Mouse (Mus musculus) bone marrow macrophage, adult 2 months (primary cell): Measurements from ENCODE around the gene Basp1. TPM values are rescaled to one million over a fixed set of nuclear protein-coding genes. Genes with fewer than 3 reads are reported as not detected.
A peak's percentile ranks its signal among the peaks of the same experiment; 100 is the strongest.

ENCODE experiments used
- H3K27ac ChIP-seq: 2 replicates; pipeline ENCODE4 v1.5.1; 2012; ENCODE audit warnings: low read depth, low read length; ENCODE audit not compliant: insufficient read depth
- H3K4me1 ChIP-seq: 2 replicates; pipeline ENCODE4 v1.6.1; 2012; ENCODE audit warnings: low read length; ENCODE audit not compliant: control insufficient read depth, insufficient read depth
- H3K4me3 ChIP-seq: 2 replicates; pipeline ENCODE4 v1.5.1; 2012; ENCODE audit warnings: mild to moderate bottlenecking, low read length, moderate library complexity; ENCODE audit not compliant: insufficient read depth
- CTCF ChIP-seq: IDR thresholded peaks from 2 replicates; pipeline ENCODE4 v1.5.1; 2012; ENCODE audit warnings: low read depth, mild to moderate bottlenecking, low read length, moderate library complexity
- POLR2A ChIP-seq: IDR thresholded peaks from 2 replicates; pipeline ENCODE4 v1.6.1; 2012; ENCODE audit warnings: mild to moderate bottlenecking, low read depth, low read length, borderline replicate concordance
- polyA plus RNA-seq: library from polyadenylated mRNA; stranded (reverse); fragments of >200 nt; gene quantifications from 2 replicates; pipeline ENCODE4 v1.2.4, GENCODE M21; 2012; ENCODE audit not compliant: missing spikeins, insufficient read depth, insufficient read length

Basp1 gene
- polyA plus RNA-seq, 1 experiment = 240 TPM

GRCm38 (mm10) chr15:25402001-25402400 is 11.6 kb downstream of the Basp1 start:
- no peak overlapping the region for H3K27ac ChIP-seq
- no peak overlapping the region for H3K4me3 ChIP-seq
- no peak for TF ChIP-seq CTCF
- H3K4me1 ChIP-seq = peaks cover 22% of the 10 kb centered on the region

GRCm38 (mm10) chr15:25400276-25400675 is 13.3 kb downstream of the Basp1 start:
- Histone ChIP-seq H3K27ac (no peak overlapping the region), H3K4me3 (no peak overlapping the region), H3K4me1 (peaks cover 17% of the 10 kb centered on the region)
- TF ChIP-seq POLR2A (no peak), CTCF (no peak)

- Histone ChIP-seq H3K4me1 (peaks cover 14% of the 10 kb centered on the region), H3K4me3 (no peak overlapping the region)
- TF ChIP-seq POLR2A (no peak), CTCF (no peak)
These were observed 17.5 kb downstream of the Basp1 start for GRCm38 (mm10) chr15:25395912-25396590.

GRCm38 (mm10) chr15:25392525-25393099 is 21.0 kb downstream of the Basp1 start:
- H3K27ac ChIP-seq = peak overlapping the region; percentile 28; the same call in 1 of the 2 replicates
- peak overlapping the region; percentile 37 for H3K4me3 ChIP-seq
- TF ChIP-seq POLR2A (no peak), CTCF (no peak)
- H3K4me1 ChIP-seq = peaks cover 14% of the 10 kb centered on the region

More at GRCm38 (mm10) chr15:25395912-25396590, 17.5 kb downstream of the Basp1 start:
- H3K27ac ChIP-seq = no peak overlapping the region

- no peak overlapping the region for H3K27ac ChIP-seq
- peaks cover 12% of the 10 kb centered on the region for H3K4me1 ChIP-seq
- TF ChIP-seq CTCF = no peak; the same call in 1 of the 2 replicates
- TF ChIP-seq POLR2A = no peak
- H3K4me3 ChIP-seq = no peak overlapping the region
These were observed 22.4 kb downstream of the Basp1 start for GRCm38 (mm10) chr15:25391210-25391609.

- Histone ChIP-seq H3K4me3 (no peak overlapping the region), H3K27ac (no peak overlapping the region), H3K4me1 (peaks cover 4% of the 10 kb centered on the region)
- TF ChIP-seq CTCF (no peak), POLR2A (no peak)
These were observed 26.0 kb downstream of the Basp1 start for GRCm38 (mm10) chr15:25387572-25387971.

- TF ChIP-seq POLR2A (no peak), CTCF (no peak)
- Histone ChIP-seq H3K4me3 (no peak overlapping the region), H3K4me1 (peaks cover 16% of the 10 kb centered on the region), H3K27ac (no peak overlapping the region)
These were observed 33.5 kb downstream of the Basp1 start for GRCm38 (mm10) chr15:25380051-25380450.

GRCm38 (mm10) chr15:25378707-25379106 is 34.9 kb downstream of the Basp1 start:
- TF ChIP-seq POLR2A (no peak), CTCF (no peak)
- Histone ChIP-seq H3K4me3 (no peak overlapping the region), H3K4me1 (peaks cover 16% of the 10 kb centered on the region), H3K27ac (no peak overlapping the region)

GRCm38 (mm10) chr15:25376914-25377313 is 36.6 kb downstream of the Basp1 start:
- H3K4me1 ChIP-seq = peaks cover 23% of the 10 kb centered on the region
- H3K27ac ChIP-seq = no peak overlapping the region
- H3K4me3 ChIP-seq = no peak overlapping the region
- TF ChIP-seq CTCF (no peak), POLR2A (no peak)

- no peak overlapping the region for H3K27ac ChIP-seq
- H3K4me1 ChIP-seq = peaks cover 27% of the 10 kb centered on the region
- TF ChIP-seq POLR2A (no peak), CTCF (no peak)
- no peak overlapping the region for H3K4me3 ChIP-seq
These were observed 40.1 kb downstream of the Basp1 start for GRCm38 (mm10) chr15:25373486-25373885.

- Histone ChIP-seq H3K27ac (no peak overlapping the region), H3K4me3 (no peak overlapping the region), H3K4me1 (peaks cover 28% of the 10 kb centered on the region)
- no peak for TF ChIP-seq CTCF
- TF ChIP-seq POLR2A = no peak
These were observed 44.0 kb downstream of the Basp1 start for GRCm38 (mm10) chr15:25369522-25369921.
